Mouse (Mus musculus) lung, postnatal 14 days (tissue): ENCODE results near the gene Heca.
A peak's percentile ranks its signal among the peaks of the same experiment; 100 is the strongest.
"Not testable (repeated sequence)": the region's sequence is repeated elsewhere in the genome, so short reads cannot be mapped to it uniquely, and the experiment has no call there.

Source experiments
- DNase-seq: peaks from one replicate; pipeline ENCODE4 v3.0.0; 2021

Gene Heca

DNA sequence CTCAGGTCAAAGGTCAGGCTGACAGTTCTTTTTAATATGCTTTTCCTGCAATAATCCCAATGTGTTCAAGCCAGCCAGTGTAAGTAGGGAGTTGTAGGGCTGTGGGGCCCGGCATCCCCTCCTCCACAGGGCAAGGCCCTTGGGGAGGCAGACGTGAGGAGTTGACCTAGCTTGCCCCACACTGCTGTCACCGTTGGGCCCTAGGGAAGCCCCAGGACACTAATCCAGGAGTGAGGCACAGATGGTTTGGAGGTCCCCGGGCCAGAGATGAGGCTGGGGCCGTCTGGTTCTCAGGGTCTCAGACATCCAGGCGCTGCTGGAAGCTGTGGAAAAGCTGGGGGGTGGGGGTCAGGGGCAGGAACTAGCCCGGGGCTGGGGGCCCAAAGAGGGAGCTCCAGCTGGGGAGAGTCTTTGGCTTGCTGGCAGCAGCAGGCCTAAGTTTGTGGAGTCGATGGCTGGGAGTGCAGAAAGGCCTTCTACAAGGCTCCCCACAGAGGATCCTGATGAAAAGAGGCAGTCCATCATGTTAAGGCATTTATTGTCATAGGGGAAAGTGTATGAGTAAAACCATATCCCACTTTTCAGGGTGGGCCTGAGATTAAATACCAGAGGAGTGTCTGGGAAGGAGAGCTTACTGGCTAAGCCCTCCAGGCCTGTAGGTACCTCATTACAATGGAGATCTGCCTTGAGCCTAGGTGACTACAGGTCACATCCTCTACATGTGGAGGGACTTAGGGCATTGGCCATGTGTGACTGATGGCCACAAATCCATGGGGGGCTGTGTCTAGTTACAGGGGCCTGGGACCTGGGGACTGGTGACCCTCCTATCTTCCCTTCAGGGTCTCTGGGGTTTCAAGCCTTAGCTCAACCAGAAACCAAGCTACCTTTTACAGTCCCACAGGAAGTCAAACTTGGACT lies 69.6 kb downstream of the Heca start:
- DNase-seq, result no peak

DNA sequence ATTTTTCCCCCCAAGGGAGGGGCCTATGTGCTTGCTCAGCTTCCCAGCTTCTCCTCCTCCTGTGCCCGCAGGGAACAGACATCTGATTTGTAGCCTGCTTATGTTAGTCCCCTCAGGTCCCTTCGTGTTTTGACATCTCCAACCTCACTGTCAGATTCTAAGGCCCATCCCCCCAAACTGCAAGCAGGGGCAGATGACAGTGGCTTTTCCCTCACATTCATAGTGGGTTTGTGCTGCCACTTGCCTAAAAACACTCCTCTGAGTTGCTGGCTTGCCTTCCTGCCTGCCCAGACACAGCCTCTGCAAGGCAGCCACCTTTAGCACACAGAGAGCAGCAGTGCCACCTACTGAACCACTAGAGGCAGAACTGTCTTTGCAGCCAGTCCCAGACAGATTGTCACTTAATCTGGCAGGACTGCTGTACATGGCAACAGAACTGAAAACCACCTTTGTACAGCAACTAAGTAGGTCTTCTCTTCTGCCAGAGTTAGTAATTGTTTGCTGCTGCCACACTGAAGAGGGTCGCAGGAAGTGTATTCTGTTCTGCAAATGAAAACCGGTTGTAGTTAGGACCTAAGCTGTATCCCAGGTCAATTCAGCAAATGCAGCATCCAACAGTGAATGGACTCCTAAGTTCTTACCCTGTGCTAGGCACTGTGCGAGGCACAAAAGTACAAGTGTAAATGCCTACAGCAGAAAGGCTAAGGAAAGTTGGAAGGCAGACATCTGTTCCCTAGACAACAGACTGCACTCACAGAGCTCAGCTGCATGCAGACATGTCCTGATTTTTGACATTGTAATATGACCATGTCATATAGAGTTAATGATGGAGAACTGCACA lies 77.8 kb downstream of the Heca start:
- DNase-seq, result peak; percentile 67

DNA sequence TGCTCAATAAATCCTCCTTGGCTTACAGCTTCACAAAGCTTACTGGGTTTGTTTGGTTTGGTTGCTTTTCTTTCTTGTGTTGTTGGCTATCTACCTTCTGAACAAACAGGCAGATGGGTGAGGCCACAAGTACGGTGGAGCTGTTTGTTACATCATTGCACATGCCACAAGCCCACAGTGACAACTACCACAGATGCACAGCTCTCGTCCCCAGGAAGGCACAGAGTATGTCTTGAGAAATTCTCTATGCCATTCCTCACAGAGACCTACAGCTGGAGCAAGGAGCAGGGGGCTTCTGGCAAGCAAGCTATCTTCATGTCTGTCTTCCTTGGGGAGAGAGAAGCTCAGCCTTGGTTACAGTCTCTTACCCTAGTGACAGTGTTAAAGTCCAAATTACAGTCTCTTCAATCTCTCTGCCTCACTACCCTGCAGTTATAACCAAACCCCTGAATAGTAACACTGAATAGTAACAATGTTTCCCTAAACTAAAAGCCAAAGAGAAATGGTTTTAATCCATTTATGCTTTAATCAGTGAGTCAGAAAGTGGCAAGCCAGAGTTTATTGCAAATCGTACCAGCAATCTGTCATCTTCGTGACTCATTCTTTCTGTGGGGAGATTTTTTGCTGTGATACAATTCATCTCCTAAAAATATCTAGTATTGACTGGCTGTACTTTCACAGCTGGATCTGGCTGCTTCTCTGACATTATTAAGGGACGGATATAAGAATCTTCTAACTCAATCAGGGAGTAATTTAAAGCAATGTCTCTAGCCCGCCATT lies 87.0 kb downstream of the Heca start:
- DNase-seq, result no peak

DNA sequence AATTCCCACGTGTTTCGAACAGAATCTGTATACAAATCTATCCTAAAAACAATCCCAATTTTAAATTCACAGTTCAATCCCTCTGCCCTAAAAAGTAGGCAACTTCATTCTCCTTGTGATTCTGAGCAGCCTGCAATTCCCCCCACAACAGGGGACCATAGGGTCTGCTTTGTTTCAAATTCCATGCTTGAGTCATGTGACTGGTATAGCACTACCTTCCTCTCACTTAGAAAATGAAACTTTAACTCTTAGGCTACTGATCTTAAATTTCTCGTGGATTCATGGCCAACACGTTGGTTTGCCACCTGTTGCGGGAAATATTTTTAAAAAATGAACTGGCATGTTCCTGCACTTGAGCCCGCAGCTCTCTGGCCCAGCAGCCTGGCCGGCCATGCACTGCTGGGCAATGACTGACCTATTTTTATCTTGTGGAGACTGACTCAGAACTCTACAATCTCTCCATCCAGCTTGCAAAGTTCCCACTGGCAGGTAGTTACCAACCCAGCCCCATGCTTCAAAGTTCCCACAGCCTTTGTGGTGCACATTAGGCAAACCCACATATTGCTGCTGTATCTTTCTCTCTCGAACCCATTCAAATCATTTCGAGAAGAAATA lies 90.1 kb downstream of the Heca start:
- DNase-seq, result no peak

DNA sequence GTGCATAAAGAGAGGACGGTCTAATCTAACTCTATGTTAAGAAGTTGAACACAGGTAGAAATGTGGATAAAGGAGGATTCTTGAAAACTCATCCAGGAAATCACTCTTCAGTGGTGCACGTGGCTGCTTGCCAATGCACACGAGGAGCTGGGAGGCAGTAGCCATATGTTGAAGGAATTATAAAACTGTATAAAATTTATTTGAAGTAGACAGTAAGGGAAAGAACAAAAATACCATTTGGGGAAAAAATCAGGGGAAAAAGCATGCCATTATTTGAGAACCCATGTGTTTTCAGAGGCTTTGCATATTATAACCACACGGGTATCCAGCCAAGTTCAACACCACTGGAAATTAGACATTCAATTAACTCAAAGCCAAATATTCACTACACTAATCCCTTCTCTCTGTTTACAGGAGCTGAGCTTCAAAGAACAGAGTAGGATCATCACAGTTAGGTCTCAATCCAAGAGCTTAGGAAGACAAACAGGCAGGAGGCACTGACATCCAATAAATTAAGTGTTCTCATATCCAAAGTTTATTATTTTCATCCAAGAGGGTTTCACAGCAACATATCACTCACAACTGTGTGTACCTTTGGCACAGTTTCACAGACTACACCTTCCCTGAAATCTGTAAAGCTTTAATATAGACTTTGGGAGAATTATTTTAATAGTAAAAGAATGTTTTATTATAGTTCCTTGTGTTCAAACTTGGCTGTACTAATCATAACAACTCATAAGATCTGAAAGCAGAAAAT lies 102.9 kb downstream of the Heca start:
- no peak for DNase-seq

DNA sequence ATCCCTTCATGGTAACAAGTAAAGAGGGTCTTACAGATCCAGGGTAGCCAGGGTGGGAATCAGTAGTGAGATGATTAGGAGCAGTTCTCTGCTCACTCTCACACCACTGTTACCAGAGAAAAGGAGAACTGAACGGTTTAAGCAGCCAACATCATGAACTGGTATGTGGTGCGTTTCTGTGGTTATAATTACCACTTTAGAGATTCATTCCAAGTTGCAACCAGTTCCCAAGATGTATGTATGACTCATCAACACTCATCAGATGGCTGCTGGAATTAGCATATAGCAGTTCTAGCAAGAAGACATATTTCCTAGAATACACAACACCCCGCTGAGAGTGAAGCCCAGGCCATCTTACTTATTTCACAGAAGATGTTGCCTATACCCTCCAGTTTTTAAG lies 105.8 kb downstream of the Heca start:
- no peak for DNase-seq

DNA sequence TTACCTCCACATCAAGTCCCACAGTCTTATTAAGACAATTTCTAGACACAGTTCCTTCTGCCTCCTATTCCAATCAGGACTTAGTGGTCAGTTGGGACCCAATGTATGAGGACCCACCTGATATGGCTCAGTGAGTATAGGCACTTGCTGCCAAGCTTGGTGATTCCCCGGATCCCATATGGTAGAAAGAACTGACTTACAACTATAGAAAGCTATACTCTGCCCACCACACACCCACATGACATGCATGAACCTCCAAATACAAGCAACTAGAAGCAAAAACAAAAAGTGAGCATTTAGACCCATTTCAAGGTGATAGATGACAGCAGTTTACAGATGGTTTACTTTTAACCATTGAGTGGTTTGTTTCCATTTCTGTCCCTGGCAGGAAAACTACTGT lies 111.6 kb downstream of the Heca start:
- no peak for DNase-seq

DNA sequence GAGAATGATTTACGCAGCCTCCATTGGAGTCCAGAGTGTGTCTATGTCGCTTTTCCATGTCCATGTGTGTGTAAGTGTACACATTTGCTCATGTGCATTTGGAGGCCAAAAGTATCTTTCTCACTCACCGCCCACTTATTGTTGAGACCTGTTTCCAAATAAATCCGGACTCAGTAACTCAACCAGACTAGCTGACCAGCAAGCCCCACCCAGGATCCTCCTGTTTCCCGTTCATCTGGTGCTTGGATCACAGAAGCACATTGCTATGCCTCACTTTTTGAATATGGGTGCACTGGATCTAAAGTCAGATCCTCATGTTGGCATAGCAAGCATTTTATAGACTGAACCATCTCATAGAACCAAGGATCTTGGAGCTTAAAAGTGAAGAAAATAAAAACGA lies 112.8 kb downstream of the Heca start:
- DNase-seq, result no peak

DNA sequence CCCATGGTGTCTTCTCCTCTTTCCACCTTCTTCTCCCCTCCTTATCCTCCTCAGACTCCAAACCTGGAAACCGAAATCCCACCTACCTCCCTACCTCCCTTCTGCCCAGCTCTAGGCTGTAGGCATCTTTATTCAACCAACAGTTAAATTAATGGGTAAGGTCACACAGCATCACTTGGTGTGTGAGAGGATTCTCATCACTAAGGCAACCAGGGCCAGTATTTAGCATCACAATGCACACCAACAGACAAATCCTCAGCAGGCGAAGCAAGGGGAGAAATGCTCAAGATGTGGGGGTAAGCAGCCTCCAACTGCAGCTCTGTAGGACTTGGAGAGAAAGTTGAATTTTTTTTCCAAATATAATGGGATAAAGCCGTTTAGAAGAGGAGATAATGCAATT lies 116.8 kb downstream of the Heca start:
- no peak for DNase-seq

DNA sequence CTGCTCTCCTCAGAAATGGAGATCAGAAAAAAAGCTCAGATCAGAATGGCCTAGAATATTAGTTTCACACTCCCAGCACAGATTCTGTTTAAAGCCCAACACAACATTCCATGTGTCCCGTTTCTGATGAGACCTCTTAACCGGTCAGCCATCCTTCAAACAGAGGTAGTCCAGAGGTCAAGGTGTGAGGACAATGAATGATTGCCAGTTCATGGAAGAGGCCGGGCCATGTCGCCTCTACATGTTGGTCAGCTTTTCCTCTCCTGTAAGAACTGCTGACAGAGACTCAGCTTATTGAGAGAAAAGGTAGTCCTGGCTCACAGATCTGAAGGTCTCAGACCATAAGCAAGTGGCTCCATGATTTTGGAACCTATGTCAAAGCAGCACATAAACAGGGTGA lies 118.7 kb downstream of the Heca start:
- DNase-seq, result no peak

DNA sequence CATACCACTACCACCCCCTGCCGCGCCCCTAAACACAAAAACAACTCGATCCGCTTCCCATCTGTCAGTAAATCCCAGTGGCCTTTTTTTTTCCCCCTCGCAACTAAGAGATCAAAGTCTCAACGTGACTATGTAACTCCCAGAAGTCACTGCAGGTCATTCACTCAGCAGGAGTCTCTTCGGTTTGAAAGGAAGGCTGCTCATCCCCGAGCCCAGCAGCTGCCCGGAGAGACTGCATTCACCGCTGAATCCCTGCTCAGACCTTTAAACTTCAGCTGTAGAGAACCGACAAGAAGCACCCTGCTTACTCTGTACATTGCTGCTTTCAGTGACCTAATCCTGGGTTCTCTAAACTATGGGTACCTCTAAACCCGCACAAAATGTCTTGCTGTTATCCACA lies 120.5 kb downstream of the Heca start:
- no peak for DNase-seq

DNA sequence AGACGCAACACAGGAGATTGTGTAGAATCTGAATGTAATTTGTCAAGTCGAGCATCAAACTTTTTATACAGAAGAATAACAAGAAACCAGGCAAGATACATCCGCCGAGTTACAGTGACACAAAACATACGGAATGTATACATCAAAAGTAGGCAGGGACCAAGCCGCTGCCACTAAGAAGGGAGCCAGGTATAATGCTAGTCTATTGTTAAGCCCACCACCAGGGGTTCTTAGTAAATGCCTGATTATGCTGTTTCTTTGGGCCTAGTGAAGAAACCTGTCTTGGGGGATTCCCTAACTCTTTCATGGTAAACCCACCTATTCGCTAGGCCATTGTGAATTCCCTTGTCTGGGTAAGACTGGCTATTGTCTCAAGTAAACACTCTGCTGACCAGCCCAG lies 127.4 kb downstream of the Heca start:
- DNase-seq, result not testable (repeated sequence)
